Mouse (Mus musculus): ENCODE results near the gene Hexdc.

DNA sequence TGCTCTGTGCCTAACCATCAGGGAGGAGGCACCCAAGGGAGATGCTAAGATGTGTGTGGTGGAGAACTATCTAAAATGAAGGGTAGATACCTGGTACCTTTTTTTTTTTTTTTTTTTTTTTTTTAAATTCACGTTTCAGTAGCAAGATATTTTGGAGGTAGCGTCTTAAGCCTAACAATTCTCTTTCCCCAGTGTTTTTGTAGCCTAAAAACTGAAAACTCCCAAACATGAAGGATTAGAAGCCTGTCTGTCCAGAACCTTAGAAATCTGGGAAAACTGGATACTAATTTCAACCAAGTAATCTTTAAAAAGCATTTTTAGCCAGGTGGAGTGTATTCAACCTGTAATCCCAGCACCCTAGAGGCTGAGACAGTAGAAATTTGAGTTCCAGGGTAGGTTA lies 56.8 kb downstream of the Hexdc start:
- TF ChIP-seq CTCF (IDR thresholded peaks at IDR 0.05; ENCODE audit: extremely low read depth, insufficient read depth, low read length), result no peak
- TF ChIP-seq POLR2A (IDR thresholded peaks at IDR 0.05; ENCODE audit: extremely low read depth, insufficient read depth, low read length), result no peak

All from cortical plate, adult 2 months (tissue).